Mouse (Mus musculus) pancreas, adult 10 weeks (tissue): Measurements from ENCODE around the gene Rwdd2b. TPM values are rescaled to one million over a fixed set of nuclear protein-coding genes. Genes with fewer than 3 reads are reported as not detected.

ENCODE experiments used
- polyA plus RNA-seq: library from polyadenylated mRNA; stranded (reverse); fragments of 350-450 nt; fragmentation: Illumina TruSeq; extraction: RNeasy Lipid Tissue Mini Kit (QIAGEN cat#74804); gene quantifications from one replicate; pipeline ENCODE4 v1.2.3, GENCODE M21; 2015; ENCODE audit warnings: low read depth, low replicate concordance; ENCODE audit not compliant: insufficient read depth

Rwdd2b gene
- polyA plus RNA-seq = 0.81 TPM

DNA sequence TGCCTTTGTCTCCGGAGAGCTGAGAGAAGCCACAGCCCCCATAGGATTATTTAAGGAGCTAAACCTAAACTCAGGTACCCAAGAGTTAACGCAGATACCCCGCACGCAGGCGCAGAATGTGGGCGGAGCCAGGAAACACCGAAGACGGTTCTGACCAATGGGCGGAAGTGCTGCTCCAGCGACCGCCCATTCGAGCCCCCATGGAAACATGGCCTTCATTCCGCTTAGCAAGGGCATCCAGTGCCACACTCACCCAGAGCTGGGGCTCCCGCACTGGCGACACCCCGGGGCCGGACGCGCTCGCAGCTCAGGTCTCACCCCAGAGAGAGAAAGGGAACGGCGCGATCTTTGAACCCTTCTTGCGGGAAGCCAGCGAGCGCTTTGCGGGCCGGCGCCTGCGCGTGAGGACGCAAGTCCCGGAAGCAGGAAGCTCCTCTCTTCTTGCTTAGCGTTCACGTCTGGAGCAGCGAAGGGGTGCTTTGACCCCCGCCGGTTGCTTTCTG lies at the start of gene Rwdd2b:
Rwdd2b (minus strand) TSS at position 390 of the 503 bp plus-strand sequence.

DNA sequence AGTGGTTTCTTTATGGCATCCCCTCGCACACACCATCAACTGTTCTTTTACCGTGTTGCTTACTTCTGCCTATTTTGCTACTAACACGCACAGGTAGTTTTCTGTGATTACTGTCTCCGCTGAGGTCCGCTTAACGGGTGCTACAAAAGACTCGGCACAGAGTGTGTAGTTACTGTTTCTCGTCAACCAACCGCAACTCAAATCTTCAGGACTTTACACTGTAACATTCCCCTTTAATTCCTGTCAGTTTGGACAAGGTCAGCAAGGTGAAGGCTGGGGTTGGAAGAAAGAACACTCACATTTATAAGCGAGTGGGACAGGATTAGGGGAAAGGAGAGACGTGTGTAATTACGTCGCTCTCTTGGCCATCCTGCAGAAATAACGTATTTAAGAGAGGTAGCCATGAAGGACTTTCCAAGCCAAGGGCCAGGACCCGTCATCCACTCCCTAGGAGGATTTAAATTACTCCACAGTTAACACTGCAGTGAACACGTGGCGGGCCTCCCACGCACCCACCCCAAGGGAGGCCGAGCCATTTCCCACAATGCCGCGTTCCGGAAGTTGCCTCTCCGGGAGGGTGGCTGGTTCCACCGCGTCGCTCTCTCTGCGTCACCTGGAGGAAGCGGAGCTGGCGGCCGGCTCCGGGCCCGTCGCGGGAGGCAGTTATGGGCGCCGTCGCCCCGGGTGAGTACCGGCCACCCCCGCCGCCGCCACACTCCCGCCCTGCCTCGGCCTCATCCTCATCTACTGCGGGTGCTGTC lies 14.2 kb upstream of the Rwdd2b start, which contains the start of gene Usp16:
Usp16 (plus strand) TSS at position 285 of the 761 bp plus-strand sequence.

DNA sequence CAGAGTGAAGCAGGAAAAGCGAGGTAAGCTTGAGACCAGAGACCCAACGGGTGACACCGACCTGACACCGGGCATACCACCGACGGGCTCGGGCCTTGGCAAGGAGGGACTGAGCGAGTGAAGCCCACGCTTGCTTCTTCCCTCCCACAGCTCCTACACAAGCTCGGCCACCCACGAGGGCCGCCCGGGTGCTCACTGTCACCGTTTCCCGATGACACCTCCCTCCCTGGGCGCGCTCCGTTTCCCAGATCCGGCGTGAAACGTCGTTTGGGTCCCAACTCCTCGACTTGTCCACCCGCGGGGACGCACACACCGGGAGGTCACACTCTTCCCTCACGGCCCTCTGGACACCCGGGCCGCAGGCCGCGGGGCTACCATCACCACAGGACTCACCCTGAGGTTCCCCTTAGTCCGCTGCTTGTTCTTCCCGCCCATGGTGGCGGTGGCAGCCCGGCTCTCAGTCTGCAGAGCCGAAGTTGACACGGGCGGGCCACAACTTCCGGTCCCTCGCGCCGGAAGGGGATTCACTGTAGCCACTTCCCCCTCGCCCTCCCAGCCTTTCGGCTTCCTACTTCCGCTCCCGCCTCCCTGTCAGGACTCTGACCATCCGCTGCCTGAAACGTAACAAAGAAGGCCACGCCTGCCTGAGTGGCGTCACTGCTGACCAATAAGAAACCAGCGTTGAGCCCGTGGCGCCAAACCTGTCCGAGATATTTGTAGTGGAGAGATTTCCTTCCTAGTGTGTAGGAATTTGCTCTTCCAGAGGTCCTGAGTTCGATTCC lies 8.1 kb downstream of the Rwdd2b start, which contains the start of gene Ltn1:
Ltn1 (minus strand) TSS at position 580 of the 782 bp plus-strand sequence.

Other genes with a start within 250 kb of the Rwdd2b start
- 3.4 TPM for gene N6amt1, start 86.4 kb downstream of the Rwdd2b start, polyA plus RNA-seq
- gene Ltn1, start 8.0 kb downstream of the Rwdd2b start, polyA plus RNA-seq = 4.9 TPM
- gene Usp16, start 14.1 kb upstream of the Rwdd2b start, polyA plus RNA-seq = 34.6 TPM
- gene Cct8, start 55.3 kb upstream of the Rwdd2b start, polyA plus RNA-seq = 28.0 TPM
- 2.3 TPM for gene Map3k7cl, start 112.8 kb upstream of the Rwdd2b start, polyA plus RNA-seq